Mouse (Mus musculus) G1E (cell line): ENCODE results near the gene Focad.

Experiments used
- CTCF ChIP-seq: IDR thresholded peaks from 2 replicates; pipeline ENCODE4 v1.5.1; 2012; ENCODE audit warnings: low read depth, low read length, inconsistent platforms, mixed read lengths
- GATA1 ChIP-seq: IDR thresholded peaks from 2 replicates; pipeline ENCODE4 v1.6.1; 2012; ENCODE audit warnings: borderline replicate concordance, low read length, inconsistent platforms, mixed read lengths
- TAL1 ChIP-seq: conservative IDR thresholded peaks from 2 replicates; pipeline ENCODE4 v1.6.1; 2012; ENCODE audit warnings: low read depth, low read length, inconsistent platforms, mixed read lengths

- TF ChIP-seq CTCF = no peak
- TF ChIP-seq GATA1 = no peak
- no peak for TF ChIP-seq TAL1
These were observed 344.5 kb downstream of the Focad start for GRCm38 (mm10) chr4:88438990-88439329.
